Mouse (Mus musculus) spleen, embryonic (tissue): ENCODE data around the gene Depdc5.

ENCODE experiments used
- CTCF ChIA-PET: fragments of 350-600 bp; sonication (Branson Sonifier 250); formaldehyde crosslinking; loops from one replicate; lab custom pipeline; 2022; lab: Charles Lee

The Depdc5 gene

DNA sequence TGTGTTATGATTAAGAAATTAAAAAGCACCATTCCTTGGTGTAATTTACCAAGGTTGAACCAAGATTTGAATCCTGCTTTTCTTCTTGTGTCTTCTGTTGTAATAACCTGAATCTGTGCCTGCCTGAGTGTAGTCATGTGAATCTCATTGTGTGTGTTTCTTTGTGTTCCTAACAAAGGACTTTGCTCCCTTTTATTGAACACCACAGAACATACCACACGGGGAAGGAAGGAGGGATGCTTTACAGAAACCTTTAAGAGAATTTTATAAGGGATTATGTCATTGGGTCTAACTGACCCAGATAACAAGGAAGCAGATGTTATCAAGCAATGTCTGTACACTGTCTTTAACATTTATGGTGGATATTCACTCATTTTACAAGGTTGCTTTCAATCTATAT lies 44.0 kb downstream of the Depdc5 start:
- CTCF ChIA-PET = no interaction called here

DNA sequence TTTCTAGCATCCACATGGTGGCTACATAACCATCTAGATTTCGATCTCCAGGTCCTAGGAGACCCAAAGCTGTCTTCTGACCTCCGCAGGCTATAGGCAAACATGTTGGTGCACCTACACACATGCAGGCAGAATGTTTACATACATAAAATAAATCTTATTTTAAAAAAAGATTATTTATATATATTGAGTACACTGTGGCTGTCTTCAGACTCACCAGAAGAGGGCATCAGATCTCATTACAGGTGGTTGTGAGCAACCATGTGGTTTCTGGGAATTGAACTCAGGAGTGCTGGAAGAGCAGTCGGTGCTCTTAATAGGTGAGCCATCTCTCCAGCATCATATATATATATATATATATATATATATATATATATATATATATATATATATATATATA lies 50.6 kb downstream of the Depdc5 start:
- CTCF ChIA-PET = no interaction called here

DNA sequence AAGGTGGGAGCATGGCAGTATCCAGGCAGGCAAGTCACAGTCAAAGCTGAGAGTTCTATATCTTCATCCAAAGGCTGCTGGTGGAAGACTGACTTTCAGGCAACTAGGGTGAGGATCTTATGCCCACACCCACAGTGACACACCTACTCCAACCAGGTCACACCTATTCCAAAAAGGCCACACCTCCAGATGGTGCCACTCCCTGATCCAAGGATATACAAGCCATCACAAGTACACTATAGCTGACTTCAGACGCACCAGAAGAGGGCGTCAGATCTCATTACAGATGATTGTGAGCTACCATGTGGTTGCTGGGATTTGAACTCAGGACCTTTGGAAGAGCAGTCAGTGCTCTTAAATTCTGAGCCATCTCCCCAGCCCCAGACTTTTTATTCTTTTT lies 55.8 kb downstream of the Depdc5 start:
- CTCF ChIA-PET = interaction anchor here (0.5 kb wide), 1 partner anchor 141 kb away, joined by 4 read pairs; no protein-coding TSS in a partner anchor

DNA sequence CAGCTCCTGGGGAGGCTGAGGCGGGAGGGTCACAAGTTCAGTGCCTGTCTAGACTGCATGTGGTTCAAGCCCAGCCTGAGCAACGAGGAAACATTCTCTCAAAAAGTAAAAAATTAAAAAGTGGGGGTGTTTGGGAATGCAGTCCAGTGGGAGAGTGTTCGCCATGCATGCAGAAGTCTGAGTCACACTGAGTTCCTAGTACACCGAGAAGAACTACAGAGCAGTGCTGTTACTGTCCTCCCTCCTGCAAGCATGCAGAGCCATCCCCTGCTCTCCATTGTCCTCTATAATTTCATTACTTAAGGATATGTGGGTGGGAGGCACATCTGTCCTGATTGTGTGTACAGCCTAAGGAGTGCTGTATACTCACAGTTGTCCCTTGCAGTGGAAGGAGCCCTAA lies 59.4 kb downstream of the Depdc5 start:
- CTCF ChIA-PET = no interaction called here

DNA sequence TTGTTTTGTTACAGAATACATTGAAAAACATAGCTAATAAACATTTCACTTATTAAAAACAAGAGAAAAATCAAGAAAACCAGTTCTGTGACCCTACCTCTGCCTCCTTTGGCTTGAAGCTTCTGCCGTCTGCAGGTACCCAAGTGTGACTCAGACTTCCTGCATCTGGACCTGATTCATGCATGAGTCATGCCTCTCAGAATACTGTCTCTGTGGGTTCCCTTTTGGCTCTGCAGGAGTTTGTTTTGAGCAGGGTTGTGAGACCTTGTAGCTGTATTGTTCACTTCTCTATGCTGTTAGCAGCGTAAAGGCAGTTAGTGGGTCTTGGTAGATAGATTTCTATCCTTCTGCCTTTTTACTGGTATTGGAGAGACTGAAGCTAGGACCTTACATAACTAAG lies 67.3 kb downstream of the Depdc5 start:
- CTCF ChIA-PET = interaction anchor here (0.8 kb wide), 1 partner anchor 45 kb away, joined by 4 read pairs; no protein-coding TSS in a partner anchor

DNA sequence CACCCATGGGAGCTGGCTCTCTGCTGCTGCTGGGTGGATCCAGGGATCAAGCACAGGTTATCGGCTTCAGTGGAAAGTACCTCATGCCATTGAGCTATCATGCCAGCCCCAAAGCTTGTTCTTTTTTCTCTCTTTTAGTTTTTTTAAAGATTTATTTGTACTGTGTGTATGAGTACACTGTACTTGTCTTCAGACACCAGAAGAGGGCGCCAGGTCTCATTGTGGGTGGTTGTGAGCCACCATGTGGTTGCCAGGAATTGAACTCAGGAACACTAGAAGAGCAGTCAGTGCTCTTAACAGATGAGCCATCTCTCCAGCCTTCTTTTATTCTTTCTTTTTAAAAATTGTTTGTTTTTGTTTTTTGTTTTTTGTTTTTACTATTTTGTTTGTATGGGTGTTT lies 71.2 kb downstream of the Depdc5 start:
- CTCF ChIA-PET = no interaction called here

DNA sequence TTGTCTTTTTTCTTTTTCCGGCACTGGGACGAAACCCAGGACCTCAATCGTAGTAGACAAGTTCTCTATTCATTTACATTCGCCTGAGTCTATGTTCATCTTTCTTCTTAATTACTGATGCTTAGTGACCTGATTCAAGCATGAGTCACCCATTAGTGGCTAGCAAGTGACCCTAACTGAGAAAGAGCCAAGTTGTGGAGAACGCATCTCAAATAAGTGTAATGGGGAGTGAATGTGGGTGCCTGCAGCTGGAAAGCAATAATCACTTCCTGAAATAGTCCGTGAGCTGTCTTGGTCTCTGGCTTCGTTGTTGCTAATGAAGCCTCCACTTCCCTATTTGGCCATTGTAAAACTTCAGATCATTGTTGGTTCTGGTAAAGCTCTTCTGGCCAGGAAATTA lies 77.1 kb downstream of the Depdc5 start:
- CTCF ChIA-PET = no interaction called here

DNA sequence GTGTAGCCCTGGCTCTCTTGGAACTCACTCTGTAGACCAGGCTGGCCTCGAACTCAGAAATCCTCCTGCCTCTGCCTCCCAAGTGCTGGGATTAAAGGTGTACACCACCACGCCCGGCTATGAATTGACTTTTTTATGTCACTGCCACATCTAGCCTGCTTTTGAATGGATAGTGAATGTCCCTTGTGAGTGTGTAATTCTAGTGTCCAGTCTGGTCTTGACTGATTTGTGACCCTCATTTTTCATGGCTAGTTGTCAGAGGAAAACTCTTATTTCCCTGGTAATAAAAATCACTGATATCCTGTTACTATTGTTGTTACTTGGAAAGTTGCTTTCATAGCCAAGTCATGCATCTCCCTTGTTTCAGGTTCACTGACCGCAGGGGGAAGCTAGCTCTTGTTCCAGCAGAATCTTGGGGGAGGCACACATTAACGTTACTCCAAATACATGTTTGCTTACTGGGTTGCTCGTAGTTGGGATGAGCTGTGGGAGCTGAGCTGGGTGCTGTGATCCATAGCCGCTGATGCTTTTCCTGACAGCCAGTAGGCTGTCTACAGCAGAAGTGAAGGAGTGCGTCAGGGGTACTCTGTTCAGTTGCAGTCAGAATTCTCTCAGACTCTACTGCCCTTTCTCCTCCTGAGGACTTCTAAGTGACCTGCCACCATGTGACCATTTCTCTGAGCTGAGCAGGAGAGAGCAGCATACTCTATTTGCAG lies 77.9 kb downstream of the Depdc5 start:
- CTCF ChIA-PET = no interaction called here

DNA sequence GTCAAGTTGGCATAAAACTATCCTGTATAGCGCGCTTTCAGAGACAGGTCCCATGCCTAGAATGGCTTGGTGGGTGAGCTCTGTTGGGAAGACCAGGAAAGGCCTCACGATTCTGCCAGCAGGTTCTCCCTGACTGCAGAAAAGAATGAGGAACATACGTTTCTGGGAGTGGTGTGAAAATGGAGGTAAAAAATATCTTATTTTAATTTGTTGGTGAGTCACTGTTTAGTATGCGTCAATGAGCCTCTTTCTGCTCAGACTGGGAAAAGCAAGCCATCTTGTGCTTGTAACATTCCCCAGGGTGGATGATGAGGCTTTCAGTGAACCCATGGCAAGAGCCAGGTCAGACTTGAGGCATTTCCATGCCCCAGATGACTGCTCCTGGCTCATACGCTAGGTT lies 86.6 kb downstream of the Depdc5 start:
- CTCF ChIA-PET = no interaction called here

DNA sequence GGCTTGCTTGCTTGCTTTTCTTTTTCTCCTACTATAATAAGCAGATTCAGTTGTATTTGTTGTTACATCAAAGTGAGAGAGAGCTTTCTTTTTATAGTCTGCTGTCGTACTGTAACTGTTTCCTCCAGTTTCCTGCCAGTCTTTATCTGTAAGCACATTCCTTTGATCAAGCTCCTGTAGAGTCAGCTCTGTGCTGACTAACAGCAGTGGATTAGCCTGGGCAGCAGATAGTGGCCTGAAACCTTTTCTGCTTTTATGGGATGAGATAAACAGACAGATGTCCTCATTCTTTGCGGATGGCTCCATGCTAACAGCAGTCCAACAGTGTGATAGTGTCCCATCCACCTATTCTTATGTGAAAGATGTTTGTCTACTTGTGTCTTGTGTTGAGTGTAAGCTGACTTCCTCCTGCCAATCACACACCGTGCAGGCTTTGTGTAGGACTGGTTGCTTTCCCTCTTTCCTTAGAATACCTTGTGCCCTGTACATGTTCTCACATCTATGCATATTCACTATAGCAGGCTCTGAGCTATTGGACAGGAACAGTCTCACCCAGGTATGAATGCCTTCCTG lies 87.3 kb downstream of the Depdc5 start:
- CTCF ChIA-PET = no interaction called here

DNA sequence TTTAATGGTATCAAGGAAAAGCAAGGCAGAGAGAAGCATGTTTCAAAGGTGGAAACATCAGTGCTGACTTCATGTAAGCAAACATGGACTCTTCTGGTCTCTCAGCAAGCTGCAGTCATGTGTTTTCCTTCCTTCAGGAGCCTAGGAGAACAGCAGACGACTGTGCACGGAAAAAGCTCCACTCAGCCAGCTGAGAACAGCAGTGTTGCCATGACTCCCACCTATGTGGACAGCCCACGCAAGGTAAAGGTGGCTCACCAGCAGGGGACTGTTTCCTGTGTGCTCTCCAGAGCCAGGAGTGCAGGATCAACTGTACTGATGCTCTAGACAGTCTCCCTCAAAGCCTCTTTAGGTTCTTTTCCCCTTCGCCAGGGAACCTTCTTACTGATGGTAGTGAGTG lies 92.2 kb downstream of the Depdc5 start:
- CTCF ChIA-PET = interaction anchor here (0.7 kb wide), 1 partner anchor 340 kb away, joined by 10 read pairs; no protein-coding TSS in a partner anchor

DNA sequence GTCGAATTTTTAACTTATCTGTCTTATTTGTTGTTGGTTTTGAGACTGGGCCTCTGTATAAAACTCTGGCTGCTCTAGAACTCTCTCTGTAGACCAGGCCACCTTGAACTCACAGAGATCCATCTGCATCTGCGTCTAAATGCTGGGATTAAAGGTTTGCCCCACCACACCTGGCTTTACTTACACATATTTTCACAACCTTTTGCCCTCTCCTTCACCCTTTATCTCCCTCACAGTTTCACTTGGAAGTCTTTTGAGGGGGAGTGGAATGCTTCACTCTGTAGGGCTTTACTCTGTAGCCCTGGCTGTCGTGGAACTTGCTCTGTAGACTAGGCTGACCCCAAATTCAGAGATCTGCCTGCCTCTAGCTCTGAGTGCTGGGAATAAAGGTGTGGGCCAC lies 98.1 kb downstream of the Depdc5 start:
- CTCF ChIA-PET = no interaction called here

DNA sequence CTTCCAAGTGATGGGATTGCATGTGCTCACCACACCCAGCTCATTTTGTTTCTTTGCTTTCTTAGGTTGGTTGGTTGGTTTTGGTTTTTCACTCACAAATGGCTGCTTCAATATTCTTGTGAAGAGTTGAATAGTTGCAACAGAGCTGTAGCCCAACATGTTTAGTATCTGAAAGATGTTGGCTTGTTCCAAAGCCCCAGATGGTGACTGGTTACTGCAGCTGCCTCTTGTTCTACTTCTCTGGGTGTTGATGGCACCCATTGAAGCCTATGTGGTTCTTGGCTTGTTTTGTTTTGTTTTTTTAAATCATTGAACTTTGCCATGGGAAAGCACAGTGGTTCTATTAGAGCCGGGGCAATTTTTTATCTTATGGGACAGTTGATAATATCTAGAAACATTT lies 99.1 kb downstream of the Depdc5 start:
- CTCF ChIA-PET = interaction anchor here (0.5 kb wide), 1 partner anchor 101 kb away, joined by 3 read pairs; no protein-coding TSS in a partner anchor

DNA sequence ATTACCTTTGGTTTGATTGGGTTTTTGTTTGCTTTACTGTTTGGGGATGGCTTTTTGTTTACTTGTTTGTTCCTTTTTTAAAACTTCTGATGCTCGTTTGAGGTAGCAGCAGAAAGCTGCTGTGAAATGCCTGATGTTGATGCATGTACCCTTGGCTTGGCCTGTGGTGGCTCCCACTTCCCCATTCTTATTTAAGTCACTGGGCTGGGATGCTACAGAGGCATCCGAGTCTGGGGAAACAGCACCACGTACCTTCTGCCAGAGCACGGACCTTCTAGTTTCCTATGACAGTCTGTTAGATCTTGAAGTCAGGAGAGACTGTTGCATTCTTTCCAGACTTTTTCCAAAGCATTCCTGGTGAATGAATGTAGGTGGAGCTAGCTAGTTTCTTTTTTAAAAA lies 113.0 kb downstream of the Depdc5 start:
- CTCF ChIA-PET = interaction anchor here (0.7 kb wide), 1 partner anchor 19 kb away, joined by 3 read pairs; no protein-coding TSS in a partner anchor

DNA sequence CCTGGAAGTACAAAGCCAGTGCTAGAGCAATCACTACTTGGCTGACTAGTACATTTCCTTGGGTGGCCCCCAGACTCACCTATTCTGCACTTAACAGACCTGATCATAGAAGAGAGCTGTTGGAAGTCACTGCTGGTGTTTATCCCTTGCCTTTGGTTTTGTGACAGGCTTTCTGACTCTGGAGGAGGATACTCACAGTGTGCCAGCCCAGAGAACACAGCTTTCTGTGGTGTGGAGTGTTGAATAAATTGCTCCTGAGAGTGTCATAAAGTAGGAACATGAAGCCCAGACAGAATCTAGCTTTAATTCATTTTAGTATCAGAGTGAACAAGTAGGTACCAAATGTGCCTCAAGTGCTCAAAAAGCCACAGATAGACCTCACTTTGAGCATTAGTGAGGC lies 113.7 kb downstream of the Depdc5 start:
- CTCF ChIA-PET = interaction anchor here (0.7 kb wide), 1 partner anchor 18 kb away, joined by 3 read pairs; no protein-coding TSS in a partner anchor

DNA sequence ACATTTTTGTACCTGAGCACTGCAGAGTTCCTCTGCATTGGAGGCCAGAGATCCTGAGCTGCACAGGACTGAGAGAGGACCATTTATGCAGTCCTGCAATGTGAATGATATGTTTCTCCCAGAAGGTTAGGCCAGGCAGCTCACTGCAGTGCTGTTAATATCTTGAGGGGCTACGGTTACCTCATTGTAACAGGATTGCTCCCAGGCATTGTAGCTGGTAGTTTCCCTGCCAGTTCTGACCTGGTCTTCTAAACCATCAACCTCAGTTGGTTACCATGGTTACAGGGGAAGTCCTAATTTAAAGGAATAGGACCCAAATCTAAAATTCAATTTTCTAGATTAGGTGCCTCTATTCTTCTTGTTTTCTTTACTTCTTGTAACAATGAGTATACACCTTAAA lies 121.9 kb downstream of the Depdc5 start:
- CTCF ChIA-PET = no interaction called here

DNA sequence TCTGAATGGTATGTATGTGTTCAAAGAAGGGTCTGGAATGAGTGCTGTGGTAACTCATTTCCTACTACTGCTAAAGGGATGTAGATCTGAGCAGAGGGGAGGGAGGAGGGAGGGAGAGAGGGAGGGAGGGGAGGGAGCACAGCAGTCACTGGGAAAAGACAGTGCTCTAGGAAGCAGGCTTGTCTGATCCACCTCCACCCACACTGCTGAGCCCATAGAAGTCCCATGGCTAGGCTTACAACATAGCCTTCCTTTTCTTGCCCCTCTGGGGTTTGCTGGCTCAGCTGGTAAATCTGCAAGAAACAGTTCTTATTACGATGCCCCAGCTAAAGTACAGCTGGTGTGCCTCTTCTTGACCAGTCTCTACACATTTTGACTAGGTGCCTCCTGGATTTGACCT lies 124.4 kb downstream of the Depdc5 start:
- CTCF ChIA-PET = no interaction called here

DNA sequence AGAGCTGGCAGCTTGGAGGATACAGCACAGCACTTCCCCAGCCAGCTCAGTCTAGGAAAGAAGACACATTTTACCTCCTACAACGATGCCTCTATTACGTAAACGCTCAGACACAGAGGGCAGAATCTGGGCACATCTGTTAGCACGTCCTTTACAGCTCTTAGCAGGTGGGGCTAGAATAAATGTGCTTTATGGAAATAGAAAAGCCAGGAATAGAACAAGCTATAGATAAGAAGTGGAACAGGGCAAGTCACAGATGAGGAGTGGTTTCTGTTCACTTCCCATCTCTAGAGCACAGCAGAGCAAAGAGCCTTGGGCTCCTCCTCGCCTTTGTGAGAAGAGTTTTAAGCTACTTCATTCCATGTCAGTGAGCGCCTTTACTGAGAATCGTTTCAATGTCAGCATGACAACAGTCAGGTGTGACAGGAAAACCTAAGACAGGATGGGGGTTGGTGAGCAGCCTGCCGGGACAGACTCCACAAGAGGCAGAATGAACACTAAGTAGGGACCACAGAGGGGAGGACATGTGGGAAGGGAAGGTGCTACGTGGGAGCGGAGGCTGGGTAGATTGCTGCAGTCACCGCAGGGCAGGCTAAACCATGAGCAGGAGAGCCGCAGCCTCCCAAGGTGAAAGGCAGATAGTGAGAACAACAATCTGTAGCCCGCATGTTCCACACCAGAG lies 126.6 kb downstream of the Depdc5 start:
- CTCF ChIA-PET = no interaction called here

DNA sequence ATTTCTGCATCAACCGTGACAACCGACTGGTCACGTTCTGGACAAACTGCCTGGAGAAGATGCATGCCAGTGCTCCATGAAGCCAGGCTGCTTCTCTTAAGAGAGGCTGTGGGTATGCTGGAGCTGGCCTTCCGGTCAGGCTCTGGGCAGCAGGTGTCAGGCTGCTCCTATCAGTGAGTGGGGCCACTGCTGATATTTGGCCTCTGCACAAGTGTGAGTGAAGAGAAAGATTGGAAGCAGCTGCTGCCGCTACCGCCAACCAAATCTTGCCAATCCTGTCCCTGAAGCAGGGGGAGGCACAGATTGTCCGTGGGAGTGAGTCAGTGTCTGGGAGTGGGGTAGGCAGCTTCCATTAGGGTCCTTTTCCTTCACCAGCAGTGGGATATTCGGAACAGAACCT lies 127.7 kb downstream of the Depdc5 start:
- CTCF ChIA-PET = no interaction called here

DNA sequence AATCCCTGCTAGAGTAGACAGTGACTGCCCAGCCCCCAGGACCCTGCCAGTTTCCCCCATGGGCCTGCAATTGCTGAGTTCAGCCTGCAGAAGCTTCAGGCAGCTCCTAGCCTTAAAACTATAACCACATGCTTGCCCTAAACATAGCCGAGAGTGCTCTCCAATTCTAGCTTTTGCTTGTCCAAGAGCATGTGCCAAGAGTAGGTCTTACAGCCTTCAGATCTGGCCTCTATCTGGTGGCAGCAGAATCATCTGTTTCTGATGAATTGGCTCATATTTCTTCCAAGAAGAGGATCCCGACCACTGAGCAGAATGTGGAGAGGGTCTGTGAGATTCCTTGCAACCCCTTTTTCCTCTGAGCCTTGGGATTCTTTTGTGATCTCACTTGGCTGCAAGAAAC lies 131.0 kb downstream of the Depdc5 start:
- CTCF ChIA-PET = no interaction called here

DNA sequence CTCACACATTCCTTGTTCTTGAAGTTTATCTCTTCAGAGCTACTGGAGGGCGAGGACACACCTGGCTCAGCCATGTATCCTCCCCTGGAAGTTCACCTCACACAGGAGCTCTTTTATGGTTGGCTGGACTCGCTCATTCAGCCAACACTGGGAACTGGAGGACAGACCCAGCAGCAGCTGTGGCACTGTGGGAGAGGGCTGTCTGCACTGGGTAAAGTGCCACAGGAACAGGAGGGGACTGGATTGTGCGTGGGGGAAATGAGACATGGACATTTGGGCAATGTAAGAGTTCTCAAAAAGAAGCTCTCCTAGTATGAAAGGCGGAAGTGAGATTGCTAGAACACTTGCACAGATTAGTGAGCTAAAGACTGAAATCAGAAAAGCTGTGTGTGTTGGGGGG lies 132.3 kb downstream of the Depdc5 start:
- CTCF ChIA-PET = interaction anchor here (0.6 kb wide), 1 partner anchor 19 kb away, joined by 3 read pairs; no protein-coding TSS in a partner anchor

DNA sequence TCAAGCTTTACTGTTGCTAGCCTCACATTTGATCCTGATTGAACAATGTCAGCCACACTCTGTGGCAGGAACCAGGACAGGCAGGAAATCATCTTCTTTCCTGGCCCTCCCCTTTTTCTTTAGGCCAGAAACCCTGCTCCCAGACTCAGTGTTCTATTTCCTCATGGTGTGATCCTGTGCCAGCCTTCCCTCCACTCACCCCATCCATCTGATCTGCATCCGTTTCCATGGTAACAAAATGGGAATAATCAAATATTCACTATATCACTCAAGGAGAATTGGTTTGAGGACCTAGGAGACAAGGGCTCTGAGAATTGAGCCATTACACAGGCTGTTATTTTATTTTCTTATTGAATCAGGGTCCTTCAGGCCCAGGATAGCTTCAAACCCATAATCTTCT lies 133.1 kb downstream of the Depdc5 start:
- CTCF ChIA-PET = interaction anchor here (0.6 kb wide), 1 partner anchor 42 kb away, joined by 10 read pairs; no protein-coding TSS in a partner anchor

DNA sequence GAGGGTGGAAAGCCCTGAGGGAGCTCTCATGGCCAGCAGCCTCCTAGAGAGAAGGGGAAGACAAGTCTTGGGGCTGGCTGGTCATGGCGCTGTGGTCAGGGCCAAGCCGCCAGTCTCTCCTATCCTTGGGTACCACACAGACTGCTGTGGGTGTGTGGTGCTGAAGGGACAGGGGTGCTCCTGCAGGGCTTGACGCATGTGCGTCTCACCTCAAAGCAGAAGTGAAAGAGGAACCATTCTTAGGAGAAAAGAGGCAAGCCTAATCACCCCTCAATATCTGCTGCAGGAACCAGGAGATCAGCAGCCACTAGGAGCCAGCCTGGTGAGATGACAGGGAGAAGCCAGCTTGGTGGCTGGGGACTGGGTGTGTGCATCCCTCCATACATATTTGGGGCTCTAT lies 134.2 kb downstream of the Depdc5 start:
- CTCF ChIA-PET = no interaction called here
